Mouse (Mus musculus) lung, postnatal 10 days (tissue): ENCODE results near the gene Cysltr1.

Source experiments
- DNase-seq: peaks from one replicate; pipeline ENCODE4 v3.0.0; 2021

Cysltr1 gene

GRCm38 (mm10) chrX:106603386-106603785, at the start of gene Cysltr1:
Cysltr1 (minus strand) TSS chrX:106603679.
- DNase-seq, result peak; percentile 5

- DNase-seq, result no peak
Observed at GRCm38 (mm10) chrX:106634799-106635541, 31.5 kb upstream of the Cysltr1 start.

GRCm38 (mm10) chrX:106633543-106633942, 30.1 kb upstream of the Cysltr1 start:
- DNase-seq, result no peak

- DNase-seq, result no peak
Observed at GRCm38 (mm10) chrX:106628514-106628913, 25.0 kb upstream of the Cysltr1 start.

- DNase-seq, result no peak
Observed at GRCm38 (mm10) chrX:106623667-106624066, 20.2 kb upstream of the Cysltr1 start.

- no peak for DNase-seq
Observed at GRCm38 (mm10) chrX:106622512-106622911, 19.0 kb upstream of the Cysltr1 start.

GRCm38 (mm10) chrX:106602574-106603258, 763 bp downstream of the Cysltr1 start:
- DNase-seq, result no peak

- no peak for DNase-seq
Observed at GRCm38 (mm10) chrX:106595904-106596303, 7.6 kb downstream of the Cysltr1 start.

GRCm38 (mm10) chrX:106593914-106594313, 9.6 kb downstream of the Cysltr1 start:
- DNase-seq, result no peak

GRCm38 (mm10) chrX:106582886-106583285, 20.6 kb downstream of the Cysltr1 start, which contains the start of gene Gm5127:
Gm5127 (plus strand) TSS chrX:106583186.
- no peak for DNase-seq

GRCm38 (mm10) chrX:106582197-106582596, 21.3 kb downstream of the Cysltr1 start:
- DNase-seq, result no peak

- DNase-seq, result no peak
Observed at GRCm38 (mm10) chrX:106580410-106580809, 23.1 kb downstream of the Cysltr1 start.

- no peak for DNase-seq
Observed at GRCm38 (mm10) chrX:106578966-106579365, 24.5 kb downstream of the Cysltr1 start.

- no peak for DNase-seq
Observed at GRCm38 (mm10) chrX:106555457-106555856, 48.0 kb downstream of the Cysltr1 start.

- no peak for DNase-seq
Observed at GRCm38 (mm10) chrX:106536359-106536758, 67.1 kb downstream of the Cysltr1 start.
